In genomic region chr11:52098398-52098946, GRCm38 (mm10) we compare ENCODE assay signal across 8 mouse cellular contexts. TPM values are rescaled to one million over a fixed set of nuclear protein-coding genes. Genes with fewer than 3 reads are reported as not detected.
DNase-seq lines count a peak whose midpoint lies in the region; ATAC-seq and TF ChIP-seq lines count a peak whose summit lies in the region.

Gene Ppp2ca (plus strand): TSS chr11:52098681.

- DNase-seq in gastrocnemius, adult 8-10 months (ENCODE audit: low spot score in 2 of 2) = peak; percentile 97 to 98
- DNase-seq in hindlimb bud, embryonic 11.5 days (ENCODE audit: extremely low spot score, low read depth, low spot score) = peak; percentile 93
- DNase-seq in left cerebral cortex, adult 8-10 months (ENCODE audit: low spot score in 2 of 2) = peak; percentile 86 to 99
- DNase-seq in right cerebral cortex, postnatal 10 days (ENCODE audit: low spot score in 2 of 2) = peak; percentile 99
- DNase-seq in urinary bladder, postnatal 25 days (ENCODE audit: low spot score) = peak; percentile 95

- H3K27ac ChIP-seq in cortical plate, adult 2 months (ENCODE audit: insufficient read depth, low read length) = peak within 1 kb of the TSS; percentile 98

- TF ChIP-seq POLR2A in cortical plate, adult 2 months (IDR thresholded peaks at IDR 0.05; ENCODE audit: extremely low read depth, insufficient read depth, low read length) = peak; percentile 84

- H3K4me3 ChIP-seq in cortical plate, adult 2 months (ENCODE audit: insufficient read depth, low read length) = peak within 1 kb of the TSS; percentile 93
- H3K4me3 ChIP-seq in megakaryocyte, embryonic 14.5 days (replicated peaks) = peak within 1 kb of the TSS; percentile 98

- no peaks in the 10 kb centered on the region for H3K27me3 ChIP-seq in megakaryocyte, embryonic 14.5 days (replicated peaks)

- peaks cover 21% of the 10 kb centered on the region for H3K36me3 ChIP-seq in megakaryocyte, embryonic 14.5 days (replicated peaks; ENCODE audit: low read length)

- peaks cover 10% of the 10 kb centered on the region for H3K4me1 ChIP-seq in cortical plate, adult 2 months (ENCODE audit: control insufficient read depth, insufficient read depth, low read length)
- peaks cover 69% of the 10 kb centered on the region for H3K4me1 ChIP-seq in megakaryocyte, embryonic 14.5 days

- TF ChIP-seq CTCF in cortical plate, adult 2 months (IDR thresholded peaks at IDR 0.05; ENCODE audit: extremely low read depth, insufficient read depth, low read length) = no peak

- peak; percentile 94 for ATAC-seq in activated CD4-positive, CD25-positive, alpha-beta regulatory T cell, adult 4 months

- no peaks in the 10 kb centered on the region for H3K9me3 ChIP-seq in megakaryocyte, embryonic 14.5 days

RNA-seq across cellular contexts. Expression of gene Ppp2ca, which starts in this region (rescaled TPM):
- polyA plus RNA-seq in activated CD4-positive, CD25-positive, alpha-beta regulatory T cell, adult 4 months (2017; shearing (Covaris generic)) = 10 to 100 TPM; 11.0 to 18.0 TPM
- 106 and 107 TPM in 2 replicates for polyA plus RNA-seq in cortical plate, adult 2 months (2012; rRNA removed)
- total RNA-seq in gastrocnemius, adult 8-10 months (2022) = 10 to 100 TPM; 38.1 to 44.0 (median 41.0) TPM
- 100 to 1,000 TPM; 110 to 125 (median 118) TPM for total RNA-seq in left cerebral cortex, adult 8-10 months (2022)
- 4.4 and 8.0 TPM in 2 replicates for polyA plus RNA-seq in megakaryocyte, embryonic 14.5 days (2012; ENCODE audit: insufficient read depth, low replicate concordance)

Comparison
In these comparisons a context has a peak if more than half of its experiments do, and no peak if none do; other contexts are left out.
1. Peak in every context shown above with its lines: DNase-seq, ATAC-seq, H3K4me3 ChIP-seq and H3K27ac ChIP-seq.